Mouse (Mus musculus) bone marrow macrophage, adult 2 months (primary cell): ENCODE measurements around the gene Prr12.

Experiments
- CTCF ChIP-seq: IDR thresholded peaks from 2 replicates; pipeline ENCODE4 v1.5.1; 2012; ENCODE audit warnings: low read depth, mild to moderate bottlenecking, low read length, moderate library complexity
- POLR2A ChIP-seq: IDR thresholded peaks from 2 replicates; pipeline ENCODE4 v1.6.1; 2012; ENCODE audit warnings: mild to moderate bottlenecking, low read depth, low read length, borderline replicate concordance

GRCm38 (mm10) chr7:45068000-45068318, 15.3 kb upstream of the Prr12 start:
- no peak for TF ChIP-seq POLR2A
- TF ChIP-seq CTCF: peak; percentile 95
